Mouse (Mus musculus) midbrain, embryonic 14.5 days (tissue): ENCODE results near the gene Acbd3. TPM values are rescaled to one million over a fixed set of nuclear protein-coding genes. Genes with fewer than 3 reads are reported as not detected.

Experiments used
- ATAC-seq: fragments of 200-750 bp; cut with Nextera tagmentation; 2 replicates; pipeline ENCODE4 v1.8.0; 2017; ENCODE audit warnings: moderate number of reproducible peaks, moderate library complexity; ENCODE audit not compliant: low FRiP score, low TSS enrichment
- DNase-seq: peaks from one replicate; pipeline ENCODE4 v3.0.0-alpha.2; 2015
- H3K27ac ChIP-seq: fragments of 300-500 bp; sonication (generic); replicated peaks from 2 replicates; pipeline ENCODE4 v1.5.1; 2014; ENCODE audit warnings: mild to moderate bottlenecking, low read depth, low read length, moderate library complexity
- H3K27me3 ChIP-seq: fragments of 300-500 bp; sonication (generic); 2 replicates; pipeline ENCODE4 v1.6.1; 2014; ENCODE audit warnings: low read length, control low read depth, mixed read lengths; ENCODE audit not compliant: control insufficient read depth, insufficient read depth
- H3K36me3 ChIP-seq: fragments of 300-500 bp; sonication (generic); 2 replicates; pipeline ENCODE4 v1.6.1; 2014; ENCODE audit warnings: low read length, control low read depth; ENCODE audit not compliant: control insufficient read depth, insufficient read depth
- H3K4me1 ChIP-seq: fragments of 300-500 bp; sonication (generic); 2 replicates; pipeline ENCODE4 v1.6.1; 2014; ENCODE audit warnings: mild to moderate bottlenecking, antibody characterized with exemption, low read length, control low read depth; ENCODE audit not compliant: control insufficient read depth, insufficient read depth
- H3K4me2 ChIP-seq: fragments of 300-500 bp; sonication (generic); 2 replicates; pipeline ENCODE4 v1.6.1; 2014; ENCODE audit warnings: mild to moderate bottlenecking, low read length, moderate library complexity
- H3K4me3 ChIP-seq: fragments of 300-500 bp; sonication (generic); replicated peaks from 2 replicates; pipeline ENCODE4 v1.5.1; 2014; ENCODE audit warnings: low read depth, low read length
- H3K9ac ChIP-seq: fragments of 300-500 bp; sonication (generic); replicated peaks from 2 replicates; pipeline ENCODE4 v1.6.1; 2014; ENCODE audit warnings: mild to moderate bottlenecking, low read length, moderate library complexity
- H3K9me3 ChIP-seq: fragments of 300-500 bp; sonication (generic); 2 replicates; pipeline ENCODE4 v1.6.1; 2016; ENCODE audit warnings: low read length, control low read depth, mixed read lengths; ENCODE audit not compliant: control insufficient read depth
- WGBS: fragments of 180-500 bp; shearing (Covaris S2); extraction: QIAGEN DNeasy Blood & Tissue Kit; methylation state at CpG from one replicate; pipeline ENCODE4 v1.1.7; 2014; 5-methylcytosine and 5-hydroxymethylcytosine counted together
- polyA plus RNA-seq: library from polyadenylated mRNA; unstranded; fragments of >200 nt; fragmentation: Nextera tagmentation; extraction: Ambion mirVana; gene quantifications from 2 replicates; pipeline ENCODE4 v1.2.1, GENCODE M21; 2014

Gene Acbd3
- polyA plus RNA-seq, 1 experiment from 2014 or later = 27.2 TPM

- no peak overlapping the region for H3K27ac ChIP-seq
- ATAC-seq (no peak), DNase-seq (no peak)
- H3K27me3 ChIP-seq = no peaks in the 10 kb centered on the region
- H3K9me3 ChIP-seq = no peaks in the 10 kb centered on the region
- H3K36me3 ChIP-seq = peaks cover 44% of the 10 kb centered on the region
- no peak overlapping the region for H3K4me3 ChIP-seq
- H3K4me2 ChIP-seq = no peak overlapping the region
- 91% methylated on average over 5 of the region's 5 CpGs for WGBS
- H3K4me1 ChIP-seq = no peaks in the 10 kb centered on the region
- no peak overlapping the region for H3K9ac ChIP-seq
Measured at GRCm38 (mm10) chr1:180800022-180800421, 74.2 kb downstream of the Acbd3 start.

- Histone ChIP-seq H3K9ac (no peak overlapping the region), H3K9me3 (no peaks in the 10 kb centered on the region), H3K4me3 (no peak overlapping the region), H3K4me1 (no peaks in the 10 kb centered on the region), H3K27me3 (no peaks in the 10 kb centered on the region), H3K27ac (no peak overlapping the region), H3K36me3 (peaks cover 52% of the 10 kb centered on the region), H3K4me2 (no peak overlapping the region)
- no peak; the same call in 1 of the 2 replicates for ATAC-seq
- DNase-seq = no peak
- 54% methylated on average over 2 of the region's 2 CpGs for WGBS
Measured at GRCm38 (mm10) chr1:180800814-180801213, 75.0 kb downstream of the Acbd3 start.

- DNase-seq (no peak), ATAC-seq (no peak)
- H3K4me2 ChIP-seq = no peak overlapping the region
- peaks cover 60% of the 10 kb centered on the region for H3K36me3 ChIP-seq
- H3K4me1 ChIP-seq = no peaks in the 10 kb centered on the region
- no peak overlapping the region for H3K4me3 ChIP-seq
- H3K9me3 ChIP-seq = no peaks in the 10 kb centered on the region
- 90% methylated on average over 3 of the region's 3 CpGs for WGBS
- H3K27ac ChIP-seq = no peak overlapping the region
- H3K27me3 ChIP-seq = no peaks in the 10 kb centered on the region
- no peak overlapping the region for H3K9ac ChIP-seq
Measured at GRCm38 (mm10) chr1:180801466-180801994, 75.7 kb downstream of the Acbd3 start.

Other genes starting within 250 kb of the Acbd3 start
- 6.4 and 7.2 TPM in 2 replicates for gene Stum, start 242.5 kb upstream of the Acbd3 start, polyA plus RNA-seq
- 73.9 and 97.4 TPM in 2 replicates for gene Parp1, start 157.1 kb upstream of the Acbd3 start, polyA plus RNA-seq
- 8.8 and 13.9 TPM in 2 replicates for gene Lin9, start 84.9 kb upstream of the Acbd3 start, polyA plus RNA-seq
- not detected in 2 replicates for gene Mixl1, start 29.0 kb upstream of the Acbd3 start, polyA plus RNA-seq
- 3,827 and 3,910 TPM in 2 replicates for gene H3f3a, start 87.9 kb downstream of the Acbd3 start, polyA plus RNA-seq
- gene Sde2, start 125.1 kb downstream of the Acbd3 start, polyA plus RNA-seq = 26.1 and 28.7 TPM in 2 replicates
- gene Lefty2, start 167.1 kb downstream of the Acbd3 start, polyA plus RNA-seq = 1.3 and 2.0 TPM in 2 replicates
- 67.2 and 69.9 TPM in 2 replicates for gene Pycr2, start 178.2 kb downstream of the Acbd3 start, polyA plus RNA-seq
- gene Lefty1, start 209.0 kb downstream of the Acbd3 start, polyA plus RNA-seq = 0.28 TPM in 1 of 2 replicates, not detected in the other
- gene Tmem63a, start 216.3 kb downstream of the Acbd3 start, polyA plus RNA-seq = 0.36 and 1.2 TPM in 2 replicates